Mouse (Mus musculus): ENCODE data around the gene Angel2. TPM values are rescaled to one million over a fixed set of nuclear protein-coding genes. Genes with fewer than 3 reads are reported as not detected.
A peak's percentile ranks its signal among the peaks of the same experiment; 100 is the strongest.

Angel2 gene
- polyA plus RNA-seq, 1 experiment from 2014 or later: 13.3 TPM

GRCm38 (mm10) chr1:190947986-190948385, 23.1 kb downstream of the Angel2 start:
- WGBS (ENCODE audit: insufficient replicate concordance): 83% methylated on average over 5 of the region's 5 CpGs
- Histone ChIP-seq H3K9ac (replicated peaks) (no peak overlapping the region), H3K27ac (ENCODE audit: low read depth) (no peak overlapping the region), H3K9me3 (ENCODE audit: low read length) (no peaks in the 10 kb centered on the region), H3K4me2 (ENCODE audit: low read depth, low read length) (no peak overlapping the region), H3K4me3 (ENCODE audit: low read depth, low read length) (no peak overlapping the region), H3K36me3 (replicated peaks; ENCODE audit: insufficient read depth, low read length) (peaks cover 23% of the 10 kb centered on the region), H3K27me3 (ENCODE audit: insufficient read depth, low read length) (no peaks in the 10 kb centered on the region), H3K4me1 (ENCODE audit: insufficient read depth) (no peaks in the 10 kb centered on the region)
- TF ChIP-seq CTCF (IDR thresholded peaks at IDR 0.05; ENCODE audit: low read depth) (no peak), EP300 (IDR thresholded peaks at IDR 0.05; ENCODE audit: low read depth) (no peak)
- ATAC-seq: no peak
- DNase-seq: no peak

GRCm38 (mm10) chr1:190948439-190948838, 23.5 kb downstream of the Angel2 start:
- TF ChIP-seq CTCF (IDR thresholded peaks at IDR 0.05; ENCODE audit: low read depth): no peak
- no peak for TF ChIP-seq EP300 (IDR thresholded peaks at IDR 0.05; ENCODE audit: low read depth)

GRCm38 (mm10) chr1:190948846-190949245, 23.9 kb downstream of the Angel2 start:
- H3K4me2 ChIP-seq (ENCODE audit: low read depth, low read length): no peak overlapping the region
- TF ChIP-seq CTCF (IDR thresholded peaks at IDR 0.05; ENCODE audit: low read depth) (no peak), EP300 (IDR thresholded peaks at IDR 0.05; ENCODE audit: low read depth) (no peak)
- no peaks in the 10 kb centered on the region for H3K4me1 ChIP-seq (ENCODE audit: insufficient read depth)
- peaks cover 16% of the 10 kb centered on the region for H3K36me3 ChIP-seq (replicated peaks; ENCODE audit: insufficient read depth, low read length)
- WGBS (ENCODE audit: insufficient replicate concordance): 88% methylated on average over 17 of the region's 17 CpGs
- ATAC-seq: no peak
- no peak for DNase-seq
- H3K9me3 ChIP-seq (ENCODE audit: low read length): no peaks in the 10 kb centered on the region
- H3K27me3 ChIP-seq (ENCODE audit: insufficient read depth, low read length): no peaks in the 10 kb centered on the region
- H3K9ac ChIP-seq (replicated peaks): no peak overlapping the region
- H3K27ac ChIP-seq (ENCODE audit: low read depth): no peak overlapping the region
- no peak overlapping the region for H3K4me3 ChIP-seq (ENCODE audit: low read depth, low read length)

More at GRCm38 (mm10) chr1:190948439-190948838, 23.5 kb downstream of the Angel2 start:
- DNase-seq (no peak), ATAC-seq (no peak)
- WGBS (ENCODE audit: insufficient replicate concordance): 85% methylated on average over 7 of the region's 7 CpGs
- Histone ChIP-seq H3K4me2 (ENCODE audit: low read depth, low read length) (no peak overlapping the region), H3K4me1 (ENCODE audit: insufficient read depth) (no peaks in the 10 kb centered on the region), H3K27ac (ENCODE audit: low read depth) (no peak overlapping the region), H3K9ac (replicated peaks) (no peak overlapping the region), H3K27me3 (ENCODE audit: insufficient read depth, low read length) (no peaks in the 10 kb centered on the region), H3K4me3 (ENCODE audit: low read depth, low read length) (no peak overlapping the region), H3K9me3 (ENCODE audit: low read length) (no peaks in the 10 kb centered on the region), H3K36me3 (replicated peaks; ENCODE audit: insufficient read depth, low read length) (peaks cover 19% of the 10 kb centered on the region)

- H3K4me3 ChIP-seq (ENCODE audit: low read depth, low read length): no peak overlapping the region
- H3K4me1 ChIP-seq (ENCODE audit: insufficient read depth): no peaks in the 10 kb centered on the region
- H3K4me2 ChIP-seq (ENCODE audit: low read depth, low read length): no peak overlapping the region
- no peaks in the 10 kb centered on the region for H3K9me3 ChIP-seq (ENCODE audit: low read length)
- TF ChIP-seq CTCF (IDR thresholded peaks at IDR 0.05; ENCODE audit: low read depth): no peak
- TF ChIP-seq EP300 (IDR thresholded peaks at IDR 0.05; ENCODE audit: low read depth): no peak
- ATAC-seq (peak; percentile 50), DNase-seq (peak; percentile 42)
- no peaks in the 10 kb centered on the region for H3K27me3 ChIP-seq (ENCODE audit: insufficient read depth, low read length)
- 56% methylated on average over 5 of the region's 5 CpGs for WGBS (ENCODE audit: insufficient replicate concordance)
- H3K9ac ChIP-seq (replicated peaks): no peak overlapping the region
- H3K27ac ChIP-seq (ENCODE audit: low read depth): no peak overlapping the region
- H3K36me3 ChIP-seq (replicated peaks; ENCODE audit: insufficient read depth, low read length): peaks cover 3% of the 10 kb centered on the region
Measured at GRCm38 (mm10) chr1:190951014-190951413, 26.1 kb downstream of the Angel2 start.

- TF ChIP-seq EP300 (IDR thresholded peaks at IDR 0.05; ENCODE audit: low read depth) (no peak), CTCF (IDR thresholded peaks at IDR 0.05; ENCODE audit: low read depth) (no peak)
Measured at GRCm38 (mm10) chr1:190953009-190953408, 28.1 kb downstream of the Angel2 start.

GRCm38 (mm10) chr1:190958821-190959220, 33.9 kb downstream of the Angel2 start:
- DNase-seq (no peak), ATAC-seq (no peak)
- Histone ChIP-seq H3K27me3 (ENCODE audit: insufficient read depth, low read length) (no peaks in the 10 kb centered on the region), H3K4me1 (ENCODE audit: insufficient read depth) (no peaks in the 10 kb centered on the region), H3K36me3 (replicated peaks; ENCODE audit: insufficient read depth, low read length) (no peaks in the 10 kb centered on the region), H3K4me3 (ENCODE audit: low read depth, low read length) (no peak overlapping the region), H3K4me2 (ENCODE audit: low read depth, low read length) (no peak overlapping the region), H3K9ac (replicated peaks) (no peak overlapping the region), H3K27ac (ENCODE audit: low read depth) (no peak overlapping the region), H3K9me3 (ENCODE audit: low read length) (no peaks in the 10 kb centered on the region)
- 61% methylated on average over 5 of the region's 5 CpGs for WGBS (ENCODE audit: insufficient replicate concordance)
- TF ChIP-seq EP300 (IDR thresholded peaks at IDR 0.05; ENCODE audit: low read depth) (no peak), CTCF (IDR thresholded peaks at IDR 0.05; ENCODE audit: low read depth) (no peak)

More at GRCm38 (mm10) chr1:190953009-190953408, 28.1 kb downstream of the Angel2 start:
- WGBS (ENCODE audit: insufficient replicate concordance): 72% methylated on average over 3 of the region's 3 CpGs
- H3K9me3 ChIP-seq (ENCODE audit: low read length): no peaks in the 10 kb centered on the region
- no peak overlapping the region for H3K9ac ChIP-seq (replicated peaks)
- ATAC-seq (no peak), DNase-seq (no peak)
- no peak overlapping the region for H3K4me3 ChIP-seq (ENCODE audit: low read depth, low read length)
- H3K27me3 ChIP-seq (ENCODE audit: insufficient read depth, low read length): no peaks in the 10 kb centered on the region
- H3K4me2 ChIP-seq (ENCODE audit: low read depth, low read length): no peak overlapping the region
- no peak overlapping the region for H3K27ac ChIP-seq (ENCODE audit: low read depth)
- no peaks in the 10 kb centered on the region for H3K36me3 ChIP-seq (replicated peaks; ENCODE audit: insufficient read depth, low read length)
- H3K4me1 ChIP-seq (ENCODE audit: insufficient read depth): no peaks in the 10 kb centered on the region

- Histone ChIP-seq H3K4me3 (ENCODE audit: low read depth, low read length) (no peak overlapping the region), H3K4me1 (ENCODE audit: insufficient read depth) (no peaks in the 10 kb centered on the region; the same call in 1 of the 2 replicates), H3K27ac (ENCODE audit: low read depth) (no peak overlapping the region), H3K9me3 (ENCODE audit: low read length) (no peaks in the 10 kb centered on the region), H3K4me2 (ENCODE audit: low read depth, low read length) (no peak overlapping the region), H3K9ac (replicated peaks) (no peak overlapping the region), H3K27me3 (ENCODE audit: insufficient read depth, low read length) (no peaks in the 10 kb centered on the region), H3K36me3 (replicated peaks; ENCODE audit: insufficient read depth, low read length) (no peaks in the 10 kb centered on the region)
- TF ChIP-seq CTCF (IDR thresholded peaks at IDR 0.05; ENCODE audit: low read depth) (no peak), EP300 (IDR thresholded peaks at IDR 0.05; ENCODE audit: low read depth) (no peak)
- WGBS (ENCODE audit: insufficient replicate concordance): 89% methylated on average over 3 of the region's 3 CpGs
- DNase-seq (no peak), ATAC-seq (no peak)
Measured at GRCm38 (mm10) chr1:190962760-190963159, 37.8 kb downstream of the Angel2 start.
